Mouse (Mus musculus) cerebellum, adult 2 months (tissue): ENCODE measurements around the gene Tspan4.

Experiments
- CTCF ChIP-seq: fragments of 200-500 bp; IDR thresholded peaks from 2 replicates; pipeline ENCODE4 v1.5.1; 2011; ENCODE audit warnings: low read depth, mild to moderate bottlenecking, control low read depth, low read length, moderate library complexity, borderline replicate concordance; ENCODE audit not compliant: insufficient read depth
- POLR2A ChIP-seq: fragments of 200-500 bp; IDR thresholded peaks from 2 replicates; pipeline ENCODE4 v1.6.1; 2011; ENCODE audit warnings: low read length, control low read depth, borderline replicate concordance; ENCODE audit not compliant: insufficient read depth

- TF ChIP-seq CTCF, result peak; percentile 41; the same call in 1 of the 2 replicates
- no peak for TF ChIP-seq POLR2A
Observed at GRCm38 (mm10) chr7:141468522-141469211, 6.4 kb upstream of the Tspan4 start.
